Mouse (Mus musculus): ENCODE results near the gene Nrm.
A peak's percentile ranks its signal among the peaks of the same experiment; 100 is the strongest.

Gene Nrm

DNA sequence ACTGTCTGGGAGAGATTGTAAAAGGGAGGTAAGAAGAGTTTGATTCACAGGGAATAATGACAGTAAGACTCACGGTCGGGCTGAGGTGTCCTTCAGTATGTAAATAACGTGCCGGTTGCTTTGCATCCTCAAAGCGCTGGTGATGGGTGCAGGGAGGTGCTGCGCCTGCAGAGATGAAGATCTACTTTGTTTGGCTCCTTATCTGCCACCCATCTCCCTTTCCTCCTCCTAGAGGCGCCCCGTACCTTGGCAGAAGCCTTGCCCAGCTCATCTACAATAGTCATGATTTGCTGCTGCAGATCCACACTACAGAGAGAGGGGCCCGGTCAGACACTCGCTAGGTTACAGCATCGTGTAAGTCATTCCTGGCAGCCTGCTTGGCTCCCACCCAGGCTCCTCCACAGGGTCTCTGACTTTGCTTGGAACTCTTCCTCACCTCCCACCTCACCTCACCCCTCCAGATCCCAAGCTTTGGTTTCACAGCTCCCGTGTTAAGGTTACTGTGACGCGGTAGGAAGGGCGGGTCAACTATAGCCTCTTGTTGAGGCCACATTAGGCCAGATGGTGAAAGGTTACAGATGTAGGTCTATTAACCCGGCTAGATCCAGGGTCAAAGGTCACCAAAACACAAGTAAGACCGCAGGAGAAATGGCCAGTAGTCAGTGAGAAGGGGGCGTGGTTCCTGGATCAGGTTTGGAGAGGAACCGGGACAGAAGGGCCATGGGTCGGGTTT is 48.2 kb downstream of the Nrm start:
- no peak for DNase-seq

DNA sequence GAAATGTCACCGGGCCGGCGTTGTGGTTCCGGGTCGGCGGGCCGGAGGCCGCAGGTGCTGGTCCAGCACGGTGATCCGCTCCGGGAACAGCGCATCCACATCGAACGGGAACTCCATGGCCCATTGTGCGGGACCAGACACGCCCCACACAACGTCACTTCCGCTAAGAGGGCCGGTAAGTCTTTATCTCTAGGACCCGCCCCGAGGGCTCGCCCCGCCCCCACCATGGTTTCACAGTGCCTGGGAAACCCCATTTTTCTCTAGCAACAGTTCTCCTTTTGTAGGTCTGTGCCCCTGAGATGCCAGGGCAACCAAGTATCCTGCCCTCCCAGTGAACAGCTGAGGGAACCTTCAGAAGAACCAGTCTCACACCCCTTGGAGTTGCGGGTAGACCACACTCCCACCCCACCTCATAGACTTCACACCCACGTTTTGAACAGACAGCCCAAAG is 48.8 kb downstream of the Nrm start, which contains the start of gene Atat1:
Atat1 (minus strand) TSS at position 157 of the 451 bp plus-strand sequence.
- DNase-seq = peak; percentile 83

DNA sequence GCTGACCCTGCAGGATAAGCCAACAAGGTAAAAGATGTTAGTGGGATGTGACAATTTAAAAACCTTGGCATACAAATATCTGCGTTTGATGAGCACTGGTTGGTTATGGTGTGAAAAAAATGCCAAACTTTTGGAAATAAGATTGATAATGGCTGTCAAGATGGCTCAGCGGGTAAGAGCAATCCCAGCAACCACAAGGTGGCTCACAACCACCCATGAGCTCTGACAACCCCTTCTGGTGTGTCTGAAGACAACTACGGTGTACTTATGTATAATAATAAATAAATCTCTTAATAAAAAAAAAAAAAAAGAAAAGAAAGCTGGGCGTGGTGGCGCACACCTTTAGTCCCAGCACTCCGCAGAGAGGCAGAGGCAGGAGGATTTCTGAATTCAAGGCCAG is 53.9 kb downstream of the Nrm start:
- DNase-seq = no peak

Measured in cerebellum, adult 8-10 months (tissue).